Mouse (Mus musculus): ENCODE data around the gene Sipa1l1. TPM values are rescaled to one million over a fixed set of nuclear protein-coding genes. Genes with fewer than 3 reads are reported as not detected.
A peak's percentile ranks its signal among the peaks of the same experiment; 100 is the strongest.

Gene Sipa1l1
- polyA plus RNA-seq (2015; fragmentation: Nextera tagmentation; extraction: Ambion mirVana) = 25.9 and 26.2 TPM in 2 replicates

DNA sequence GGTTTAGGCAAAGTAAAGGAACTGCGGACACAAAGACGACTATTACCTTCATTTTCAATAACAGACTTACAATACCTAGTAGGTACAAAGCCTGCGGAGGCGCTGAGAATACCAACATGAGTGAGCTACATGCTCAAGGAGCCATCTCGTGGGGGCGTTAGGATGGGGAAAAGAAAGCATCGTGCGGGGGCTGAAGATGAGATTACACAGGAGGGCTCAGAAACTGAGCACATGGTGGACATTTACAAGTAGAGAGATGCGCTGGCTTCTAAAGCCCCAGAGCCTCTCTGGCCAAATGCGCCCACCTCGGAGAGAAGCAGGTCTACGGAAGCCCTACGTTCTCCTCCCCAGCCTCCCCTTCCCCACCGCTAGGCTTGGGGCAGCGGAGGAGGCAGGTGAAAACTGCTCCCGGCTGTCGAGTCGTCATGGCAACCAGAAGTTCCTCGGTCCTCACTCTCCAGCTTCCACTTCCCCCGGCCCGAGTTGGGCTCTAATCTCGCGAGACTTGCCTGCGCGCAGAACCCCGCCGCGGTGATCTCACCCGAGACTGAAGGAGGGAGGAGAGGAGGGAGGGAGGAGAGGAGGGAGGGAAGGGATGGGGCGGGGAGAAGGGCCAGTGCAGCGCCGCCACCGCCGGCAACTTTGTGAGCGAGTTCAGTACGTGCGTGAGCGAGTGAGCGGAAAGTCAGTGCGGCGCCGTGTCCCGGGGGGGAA, at the start of gene Sipa1l1:
Gene Sipa1l1, plus strand, starts transcription at position 501 of the 714 bp plus-strand sequence.
- 2% methylated on average over 36 of the region's 43 CpGs for WGBS
- H3K9ac ChIP-seq (ENCODE audit: low read length) = peak within 1 kb of the TSS; percentile 92

DNA sequence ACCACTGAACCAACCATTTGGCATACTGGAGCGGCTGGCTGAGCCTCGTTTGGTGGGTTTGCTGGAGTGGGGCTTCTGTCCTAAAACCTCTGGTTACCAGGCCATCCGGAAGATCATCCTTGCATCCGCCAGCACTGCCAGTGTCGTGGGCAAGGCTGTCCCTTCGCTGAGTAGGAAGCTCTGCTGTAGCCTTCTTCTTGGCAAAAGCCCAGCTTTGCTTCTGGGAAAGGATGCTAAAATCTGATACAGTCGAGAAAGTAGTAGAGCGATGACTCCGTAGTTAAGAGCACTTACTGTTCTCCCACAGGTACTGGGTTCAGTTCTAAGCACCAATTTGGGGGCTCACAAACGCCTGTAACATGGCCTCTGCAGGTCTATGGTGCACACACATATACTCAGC, 47.2 kb upstream of the Sipa1l1 start:
- Histone ChIP-seq H3K4me1 (replicated peaks; ENCODE audit: control insufficient read depth, insufficient read depth, low read length) (peaks cover 9% of the 10 kb centered on the region; the same call in 1 of the 2 replicates), H3K9me3 (ENCODE audit: control insufficient read depth, low read length) (no peaks in the 10 kb centered on the region), H3K36me3 (ENCODE audit: control insufficient read depth, insufficient read depth, low read length) (no peaks in the 10 kb centered on the region), H3K4me2 (ENCODE audit: low read depth, low read length) (peak overlapping the region; percentile 46), H3K27ac (ENCODE audit: low read length) (peak overlapping the region; percentile 10; the same call in 1 of the 2 replicates), H3K4me3 (ENCODE audit: low read length) (peak overlapping the region; percentile 16; the same call in 1 of the 2 replicates), H3K9ac (ENCODE audit: low read length) (no peak overlapping the region; the same call in 1 of the 2 replicates), H3K27me3 (ENCODE audit: control insufficient read depth, insufficient read depth, low read depth, low read length) (no peaks in the 10 kb centered on the region)
- peak; percentile 37; the same call in 1 of the 2 replicates for ATAC-seq (ENCODE audit: low read depth)
- 29% methylated on average over 10 of the region's 10 CpGs for WGBS

More for the DNA sequence above, at the start of gene Sipa1l1:
- Histone ChIP-seq H3K36me3 (ENCODE audit: control insufficient read depth, insufficient read depth, low read length) (no peaks in the 10 kb centered on the region), H3K4me2 (ENCODE audit: low read depth, low read length) (peak within 1 kb of the TSS; percentile 97), H3K9me3 (ENCODE audit: control insufficient read depth, low read length) (no peaks in the 10 kb centered on the region), H3K4me3 (ENCODE audit: low read length) (peak within 1 kb of the TSS; percentile 88), H3K27me3 (ENCODE audit: control insufficient read depth, insufficient read depth, low read depth, low read length) (no peaks in the 10 kb centered on the region), H3K27ac (ENCODE audit: low read length) (peak within 1 kb of the TSS; percentile 91), H3K4me1 (replicated peaks; ENCODE audit: control insufficient read depth, insufficient read depth, low read length) (peaks cover 15% of the 10 kb centered on the region)
- peak; percentile 94 for ATAC-seq (ENCODE audit: low read depth)

DNA sequence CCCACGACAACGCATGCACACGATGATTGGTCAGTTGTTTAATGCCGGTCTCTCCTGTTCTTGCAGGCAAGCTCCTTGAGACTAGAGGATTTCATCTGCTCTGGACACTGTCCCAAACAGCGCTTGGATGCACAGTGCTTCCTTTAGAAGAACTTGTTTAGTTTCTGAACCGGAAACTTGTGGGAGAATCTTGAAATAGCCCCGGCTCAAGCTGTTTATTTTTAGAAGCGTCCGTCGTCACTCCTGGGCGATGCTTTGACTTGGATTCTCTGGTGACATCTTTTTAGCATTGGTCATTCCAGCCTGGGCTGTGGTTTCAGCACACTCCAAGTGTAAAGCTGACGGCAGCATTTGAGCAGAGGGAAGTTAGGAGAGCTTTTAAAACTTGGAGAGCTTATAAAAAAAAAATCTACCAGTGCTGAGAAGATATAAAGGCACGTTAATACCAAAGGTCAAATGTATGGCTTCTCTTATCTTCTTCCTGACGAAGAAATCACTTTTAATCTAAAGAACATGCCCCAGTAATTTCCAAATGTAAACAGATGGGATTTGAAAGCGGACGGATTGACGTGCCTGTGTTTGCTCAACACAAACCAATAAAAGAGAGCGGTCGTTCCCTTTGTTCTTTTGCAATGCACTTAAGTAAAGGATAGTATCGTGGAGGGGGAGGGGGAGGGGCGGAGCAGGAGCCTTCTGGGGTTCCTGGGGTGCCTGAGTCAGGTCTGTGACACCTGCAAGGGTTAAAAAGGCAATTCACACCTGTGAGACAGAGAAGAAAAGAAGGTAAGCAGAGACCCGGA, 46.5 kb upstream of the Sipa1l1 start:
- peak; percentile 82 for ATAC-seq (ENCODE audit: low read depth)
- Histone ChIP-seq H3K27ac (ENCODE audit: low read length) (peak overlapping the region; percentile 55), H3K27me3 (ENCODE audit: control insufficient read depth, insufficient read depth, low read depth, low read length) (no peaks in the 10 kb centered on the region), H3K9ac (ENCODE audit: low read length) (no peak overlapping the region), H3K4me1 (replicated peaks; ENCODE audit: control insufficient read depth, insufficient read depth, low read length) (peaks cover 9% of the 10 kb centered on the region; the same call in 1 of the 2 replicates), H3K9me3 (ENCODE audit: control insufficient read depth, low read length) (no peaks in the 10 kb centered on the region), H3K36me3 (ENCODE audit: control insufficient read depth, insufficient read depth, low read length) (no peaks in the 10 kb centered on the region), H3K4me2 (ENCODE audit: low read depth, low read length) (peak overlapping the region; percentile 46), H3K4me3 (ENCODE audit: low read length) (peak overlapping the region; percentile 16)
- WGBS = 2% methylated on average over 22 of the region's 22 CpGs

DNA sequence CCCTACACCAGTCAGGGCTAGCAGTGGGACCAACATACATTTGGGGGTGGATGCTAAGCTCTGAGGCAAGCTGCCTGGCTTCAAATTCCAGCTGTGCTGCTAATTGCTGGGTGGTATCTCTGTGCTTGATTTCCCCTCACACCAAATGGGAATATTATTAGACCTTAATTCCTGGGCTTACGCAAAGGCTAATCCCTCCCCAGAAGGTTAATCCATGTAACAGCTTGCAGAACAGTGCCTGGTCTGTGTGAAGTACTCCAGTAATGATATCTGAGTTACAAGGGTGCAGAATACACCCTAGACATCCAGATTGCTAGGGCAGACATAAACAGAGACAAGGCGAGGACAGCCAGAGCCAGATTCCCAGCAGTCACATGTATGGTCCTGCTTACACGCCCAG, 42.3 kb upstream of the Sipa1l1 start:
- Histone ChIP-seq H3K4me1 (replicated peaks; ENCODE audit: control insufficient read depth, insufficient read depth, low read length) (peaks cover 8% of the 10 kb centered on the region; the same call in 1 of the 2 replicates), H3K36me3 (ENCODE audit: control insufficient read depth, insufficient read depth, low read length) (no peaks in the 10 kb centered on the region), H3K4me2 (ENCODE audit: low read depth, low read length) (no peak overlapping the region), H3K9me3 (ENCODE audit: control insufficient read depth, low read length) (no peaks in the 10 kb centered on the region), H3K9ac (ENCODE audit: low read length) (no peak overlapping the region), H3K4me3 (ENCODE audit: low read length) (no peak overlapping the region), H3K27ac (ENCODE audit: low read length) (no peak overlapping the region), H3K27me3 (ENCODE audit: control insufficient read depth, insufficient read depth, low read depth, low read length) (no peaks in the 10 kb centered on the region)
- no peak for ATAC-seq (ENCODE audit: low read depth)
- WGBS = 66% methylated on average over 3 of the region's 3 CpGs

DNA sequence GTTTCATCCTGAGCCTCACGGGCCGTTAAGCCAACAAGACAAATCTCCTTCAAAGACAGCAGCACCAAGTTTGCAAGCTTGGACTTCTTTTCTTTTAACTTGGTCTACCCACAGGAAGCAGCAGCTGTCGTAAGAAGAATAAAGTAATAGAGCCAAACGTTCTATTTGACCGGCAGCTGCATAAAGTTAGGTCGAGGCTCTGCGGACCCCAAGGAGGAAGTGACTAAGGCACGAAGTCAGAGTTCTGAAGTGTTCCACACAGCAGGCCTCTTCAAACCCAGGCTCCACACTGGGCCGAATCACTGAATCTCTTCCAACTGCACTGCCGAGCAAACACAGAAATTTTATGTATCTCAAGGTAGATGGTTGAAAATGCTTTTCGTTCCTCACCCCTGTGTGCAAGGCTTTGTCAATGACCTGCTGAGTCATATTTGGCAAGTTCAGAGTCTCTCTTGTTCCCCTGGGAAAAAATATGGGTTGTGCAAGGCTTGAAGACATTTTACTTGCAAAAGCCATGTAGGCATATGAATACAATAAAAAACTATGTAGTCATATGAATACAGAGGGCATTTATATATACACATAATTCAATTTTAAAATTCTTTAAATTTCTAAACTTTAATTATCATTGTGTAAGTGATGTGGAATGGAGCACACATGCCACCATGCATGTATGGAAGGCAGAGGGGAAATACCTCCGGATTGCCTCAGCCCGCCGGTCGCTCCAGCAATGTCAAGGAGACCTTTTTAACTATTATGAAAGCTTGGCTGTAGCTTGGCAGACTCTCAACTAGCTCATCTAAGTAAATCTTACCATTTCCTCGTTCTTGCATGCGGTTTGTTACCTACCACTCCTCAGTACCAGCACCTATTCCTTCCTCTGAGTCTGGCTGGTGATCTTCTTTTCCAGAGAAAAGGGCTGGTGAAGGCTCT, 29.6 kb upstream of the Sipa1l1 start:
- H3K36me3 ChIP-seq (ENCODE audit: control insufficient read depth, insufficient read depth, low read length) = no peaks in the 10 kb centered on the region
- no peak for ATAC-seq (ENCODE audit: low read depth)

DNA sequence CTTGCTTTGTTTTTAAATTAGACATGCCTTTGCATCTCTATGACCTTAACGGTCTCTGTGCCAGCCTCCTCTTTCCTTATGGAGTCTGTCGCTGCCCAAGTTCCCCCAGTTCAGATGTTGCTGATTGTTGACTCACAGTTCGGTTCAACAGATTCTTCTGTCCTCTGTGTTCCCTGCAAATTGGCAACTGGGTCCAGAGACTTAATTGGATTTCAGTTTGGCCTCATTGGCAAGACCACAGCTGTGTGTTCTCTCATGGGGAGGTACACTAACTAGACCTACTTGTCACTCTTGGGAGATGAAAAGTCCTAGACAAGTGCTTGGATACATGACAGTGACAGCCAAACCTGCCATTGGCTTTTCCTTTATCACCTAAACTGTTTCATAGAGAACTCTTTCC, 25.7 kb upstream of the Sipa1l1 start:
- 83% methylated on average over 3 of the region's 3 CpGs for WGBS
- Histone ChIP-seq H3K27ac (ENCODE audit: low read length) (no peak overlapping the region), H3K27me3 (ENCODE audit: control insufficient read depth, insufficient read depth, low read depth, low read length) (no peaks in the 10 kb centered on the region), H3K36me3 (ENCODE audit: control insufficient read depth, insufficient read depth, low read length) (no peaks in the 10 kb centered on the region), H3K4me2 (ENCODE audit: low read depth, low read length) (no peak overlapping the region), H3K9me3 (ENCODE audit: control insufficient read depth, low read length) (no peaks in the 10 kb centered on the region), H3K9ac (ENCODE audit: low read length) (no peak overlapping the region), H3K4me1 (replicated peaks; ENCODE audit: control insufficient read depth, insufficient read depth, low read length) (no peaks in the 10 kb centered on the region), H3K4me3 (ENCODE audit: low read length) (no peak overlapping the region)
- ATAC-seq (ENCODE audit: low read depth) = no peak

More for the DNA sequence above, 29.6 kb upstream of the Sipa1l1 start:
- Histone ChIP-seq H3K9me3 (ENCODE audit: control insufficient read depth, low read length) (no peaks in the 10 kb centered on the region), H3K27ac (ENCODE audit: low read length) (no peak overlapping the region), H3K4me2 (ENCODE audit: low read depth, low read length) (no peak overlapping the region), H3K27me3 (ENCODE audit: control insufficient read depth, insufficient read depth, low read depth, low read length) (no peaks in the 10 kb centered on the region), H3K4me3 (ENCODE audit: low read length) (no peak overlapping the region), H3K4me1 (replicated peaks; ENCODE audit: control insufficient read depth, insufficient read depth, low read length) (no peaks in the 10 kb centered on the region), H3K9ac (ENCODE audit: low read length) (no peak overlapping the region)
- 78% methylated on average over 17 of the region's 17 CpGs for WGBS

DNA sequence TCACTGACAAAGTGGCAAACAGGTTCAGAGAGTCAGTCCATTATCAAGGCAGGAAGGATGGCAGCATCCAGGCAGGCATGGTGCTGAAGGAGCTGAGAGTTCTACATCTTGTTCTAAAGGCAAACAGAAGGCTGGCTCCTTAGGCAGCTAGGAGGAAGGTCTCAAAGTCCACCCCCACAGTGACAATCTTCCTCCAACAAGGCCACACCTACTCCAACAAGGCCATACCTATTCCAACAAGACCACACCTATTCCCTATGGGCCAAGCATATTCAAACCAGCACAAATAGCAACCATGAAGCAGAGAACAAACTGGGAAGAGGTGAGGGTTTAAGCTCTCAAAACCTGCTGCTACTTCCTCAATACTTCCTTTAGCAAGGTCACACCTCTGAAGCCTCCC, 23.9 kb upstream of the Sipa1l1 start:
- Histone ChIP-seq H3K9me3 (ENCODE audit: control insufficient read depth, low read length) (no peaks in the 10 kb centered on the region), H3K36me3 (ENCODE audit: control insufficient read depth, insufficient read depth, low read length) (no peaks in the 10 kb centered on the region), H3K4me1 (replicated peaks; ENCODE audit: control insufficient read depth, insufficient read depth, low read length) (no peaks in the 10 kb centered on the region), H3K27me3 (ENCODE audit: control insufficient read depth, insufficient read depth, low read depth, low read length) (no peaks in the 10 kb centered on the region), H3K9ac (ENCODE audit: low read length) (no peak overlapping the region), H3K4me3 (ENCODE audit: low read length) (no peak overlapping the region), H3K27ac (ENCODE audit: low read length) (no peak overlapping the region), H3K4me2 (ENCODE audit: low read depth, low read length) (no peak overlapping the region)
- ATAC-seq (ENCODE audit: low read depth) = no peak

DNA sequence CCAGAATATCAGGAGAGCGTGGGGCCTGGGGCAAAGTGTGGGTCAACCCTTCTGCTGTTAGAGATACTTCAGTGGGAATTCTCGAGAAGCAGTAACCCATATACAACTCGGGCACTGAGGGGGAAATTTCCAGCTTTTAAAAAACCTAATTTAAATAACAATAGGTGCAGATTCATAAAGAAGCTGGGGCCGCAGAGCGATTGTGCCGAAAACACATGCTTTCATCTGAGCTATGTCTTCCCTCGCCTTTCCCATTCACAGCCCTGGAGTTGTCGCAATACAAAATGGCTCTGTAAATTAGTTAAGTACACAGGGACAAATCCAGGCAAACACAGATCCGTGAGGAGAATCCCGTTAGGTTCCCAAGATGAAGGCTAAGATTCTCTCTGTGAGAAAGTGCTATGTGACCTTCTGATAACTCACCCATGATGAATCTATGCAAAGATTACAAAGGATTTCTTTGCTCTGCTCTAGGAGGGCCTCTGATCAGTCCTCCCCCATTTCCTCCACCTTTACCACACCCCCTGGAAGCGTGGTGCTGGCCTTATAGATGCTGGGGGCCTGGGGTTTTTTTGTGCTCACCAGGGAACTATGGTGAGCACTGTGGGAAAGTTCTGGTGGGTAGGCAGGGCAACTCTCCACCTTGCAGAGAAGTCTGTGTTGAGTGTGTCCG, 22.0 kb upstream of the Sipa1l1 start:
- Histone ChIP-seq H3K27me3 (ENCODE audit: control insufficient read depth, insufficient read depth, low read depth, low read length) (no peaks in the 10 kb centered on the region), H3K9me3 (ENCODE audit: control insufficient read depth, low read length) (no peaks in the 10 kb centered on the region), H3K9ac (ENCODE audit: low read length) (no peak overlapping the region), H3K4me2 (ENCODE audit: low read depth, low read length) (no peak overlapping the region), H3K27ac (ENCODE audit: low read length) (no peak overlapping the region), H3K36me3 (ENCODE audit: control insufficient read depth, insufficient read depth, low read length) (no peaks in the 10 kb centered on the region), H3K4me3 (ENCODE audit: low read length) (no peak overlapping the region), H3K4me1 (replicated peaks; ENCODE audit: control insufficient read depth, insufficient read depth, low read length) (no peaks in the 10 kb centered on the region)
- ATAC-seq (ENCODE audit: low read depth) = no peak
- WGBS = 68% methylated on average over 12 of the region's 12 CpGs

Data from lung, embryonic 16.5 days (tissue).